Mouse (Mus musculus) brain, embryonic 14.5 days (tissue): Measurements from ENCODE around the gene Lmbr1l. TPM values are rescaled to one million over a fixed set of nuclear protein-coding genes. Genes with fewer than 3 reads are reported as not detected.

ENCODE experiments used
- DNase-seq: peaks from one replicate; pipeline ENCODE4 v3.0.0-alpha.2; 2011; ENCODE audit warnings: low read depth
- CTCF ChIP-seq: fragments of 200-500 bp; IDR thresholded peaks from 2 replicates; pipeline ENCODE4 v1.5.1; 2012; ENCODE audit warnings: inconsistent platforms, mild to moderate bottlenecking, moderate library complexity, borderline replicate concordance; ENCODE audit not compliant: insufficient read depth, insufficient read length; ENCODE audit errors: extremely low read depth
- POLR2A ChIP-seq: fragments of 200-500 bp; IDR thresholded peaks from 2 replicates; pipeline ENCODE4 v1.6.1; 2012; ENCODE audit warnings: mild to moderate bottlenecking, inconsistent platforms, borderline replicate concordance; ENCODE audit not compliant: poor library complexity, insufficient read depth, insufficient read length, severe bottlenecking; ENCODE audit errors: extremely low read depth
- polyA plus RNA-seq: library from polyadenylated mRNA; depleted of rRNA; stranded (reverse); fragments of >200 nt; gene quantifications from 2 replicates; pipeline ENCODE4 v1.2.3, GENCODE M21; 2012; rRNA removed

Gene Lmbr1l
- 106 and 176 TPM in 2 replicates for polyA plus RNA-seq

DNA sequence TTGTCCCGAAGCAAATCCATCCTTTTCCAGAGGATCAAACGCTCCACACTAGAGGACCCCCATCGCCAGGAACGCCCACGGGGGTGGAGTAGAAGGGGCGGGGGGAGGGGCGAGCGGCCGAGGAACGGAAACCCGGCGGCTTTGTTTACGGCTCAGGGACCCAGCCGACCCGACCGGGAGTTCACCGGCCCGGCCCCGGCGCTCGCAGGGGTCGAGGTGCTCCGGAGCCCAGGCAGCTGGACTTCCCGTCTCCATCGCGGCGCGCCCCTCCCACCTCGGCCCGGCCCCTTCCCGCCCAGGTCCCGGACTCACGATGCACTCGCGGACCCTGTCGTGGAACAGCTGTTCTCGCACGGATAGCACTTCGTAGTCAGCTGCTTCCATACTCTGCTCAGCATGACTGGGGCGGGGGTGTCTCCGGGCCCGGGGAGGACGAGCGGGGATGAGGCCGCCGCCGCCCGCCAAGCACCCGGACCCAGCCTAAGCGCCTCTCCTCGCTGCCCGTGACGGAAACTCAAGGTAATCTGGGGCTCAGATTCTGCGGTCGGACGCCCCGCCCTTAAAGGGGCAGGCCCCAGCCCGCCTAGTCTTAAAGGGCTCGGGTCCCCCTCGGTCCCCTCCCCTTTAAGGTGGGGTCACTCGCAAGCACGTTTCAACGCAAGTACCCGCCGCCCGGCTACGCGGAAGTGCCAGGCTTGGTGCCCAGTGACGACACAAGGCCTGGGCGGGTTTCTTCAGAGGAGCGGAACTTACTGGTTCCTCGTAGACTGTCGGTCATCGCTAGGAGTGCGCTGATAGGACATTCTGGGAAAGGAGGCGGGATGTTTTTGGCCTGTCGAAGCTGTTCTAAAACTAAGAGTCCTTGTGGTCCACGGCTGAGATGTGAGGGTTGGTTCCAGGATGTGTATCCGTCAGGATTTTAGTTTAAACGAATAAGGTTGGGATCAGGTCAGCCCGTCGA lies at the start of gene Lmbr1l:
Gene Lmbr1l, minus strand, starts transcription at position 694 of the 961 bp plus-strand sequence.
- peak; percentile 100 for DNase-seq

DNA sequence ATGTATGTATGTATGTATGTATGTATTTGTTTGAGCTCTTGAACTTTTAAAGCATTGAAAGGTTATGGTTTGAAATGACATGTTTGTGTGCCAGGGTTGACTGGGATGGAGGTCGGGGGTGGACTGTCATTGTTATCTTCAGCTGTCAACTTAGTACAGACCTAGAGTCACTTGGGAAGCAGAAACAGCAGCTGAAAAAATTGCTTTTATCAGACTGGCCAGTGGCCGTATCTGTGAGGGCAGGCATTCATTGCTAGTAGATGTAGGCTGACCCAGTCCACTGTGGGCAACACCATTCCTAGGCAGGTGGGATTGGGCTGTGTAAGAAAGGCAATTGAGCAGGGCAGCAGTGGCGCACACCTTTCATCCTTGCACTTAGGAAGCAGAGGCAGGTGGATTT lies 41.5 kb upstream of the Lmbr1l start:
- no peak for DNase-seq
- TF ChIP-seq CTCF, result no peak
- no peak for TF ChIP-seq POLR2A

More for the DNA sequence above, at the start of gene Lmbr1l:
- TF ChIP-seq CTCF (no peak), POLR2A (peak; percentile 49; the same call in 1 of the 2 replicates)

DNA sequence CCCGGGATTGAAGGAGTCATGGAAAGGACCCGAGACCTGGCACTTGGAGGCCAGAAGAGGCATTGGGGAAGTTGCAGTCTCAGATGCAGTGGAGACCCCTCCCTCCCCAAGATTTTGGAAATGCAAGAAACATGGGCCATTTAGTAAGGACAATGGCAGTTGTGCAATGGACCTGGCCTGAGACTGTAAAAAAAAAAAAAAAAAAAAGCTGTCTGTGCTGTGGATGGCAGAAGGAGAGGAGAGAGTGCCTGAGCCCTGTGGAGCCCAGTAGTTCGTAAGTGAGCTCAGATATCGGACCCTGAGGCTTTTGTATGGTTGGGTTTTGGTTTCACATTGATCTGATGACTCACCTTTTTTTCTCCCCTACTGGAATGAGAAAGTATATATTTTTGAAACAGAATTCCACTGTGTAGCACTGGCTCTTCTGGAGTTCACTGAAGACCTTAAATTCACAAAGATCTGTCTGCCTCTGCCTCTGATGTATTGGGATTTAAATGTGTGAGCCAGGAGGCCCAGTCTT lies 40.9 kb upstream of the Lmbr1l start:
- no peak for DNase-seq
- no peak for TF ChIP-seq POLR2A
- no peak for TF ChIP-seq CTCF

DNA sequence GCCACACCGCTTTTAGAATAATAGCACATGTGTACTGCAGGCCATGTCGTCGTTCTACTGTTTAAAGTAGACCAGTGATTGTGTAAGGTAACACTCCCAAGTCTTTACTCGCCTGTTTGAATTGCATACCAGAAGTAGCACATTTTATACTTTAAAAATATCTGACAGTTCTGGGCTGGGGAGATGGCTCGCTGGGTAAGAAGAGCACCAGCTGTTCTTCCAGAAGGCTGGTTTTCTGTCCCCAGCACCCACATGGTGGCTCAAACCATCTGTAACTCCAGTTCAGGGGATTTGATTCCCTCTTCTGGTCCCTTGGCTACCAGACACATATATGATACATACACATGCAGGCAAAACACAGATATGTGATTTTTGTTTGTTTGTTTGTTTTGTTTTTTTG lies 39.4 kb upstream of the Lmbr1l start:
- no peak for TF ChIP-seq POLR2A
- TF ChIP-seq CTCF, result no peak
- no peak for DNase-seq

DNA sequence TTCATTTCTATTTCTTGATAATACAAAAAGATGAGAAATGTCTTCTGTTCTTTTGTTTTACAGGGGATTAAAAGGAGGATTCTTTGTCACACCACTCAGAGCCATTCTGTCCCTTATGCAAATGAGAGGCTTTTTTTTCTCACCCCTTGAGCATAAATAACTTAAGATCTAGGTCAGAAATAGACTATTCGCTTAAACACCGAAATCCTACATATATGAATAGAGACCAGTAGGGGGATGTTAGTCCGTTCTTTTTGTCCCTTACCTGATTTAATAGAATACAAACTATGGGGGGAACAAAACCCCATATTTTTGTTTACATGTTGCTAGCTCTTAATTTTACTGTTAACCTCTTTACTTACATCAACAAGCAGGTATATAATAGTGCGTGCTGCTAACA lies 38.0 kb upstream of the Lmbr1l start:
- TF ChIP-seq POLR2A (no peak), CTCF (no peak)
- DNase-seq, result peak; percentile 61

DNA sequence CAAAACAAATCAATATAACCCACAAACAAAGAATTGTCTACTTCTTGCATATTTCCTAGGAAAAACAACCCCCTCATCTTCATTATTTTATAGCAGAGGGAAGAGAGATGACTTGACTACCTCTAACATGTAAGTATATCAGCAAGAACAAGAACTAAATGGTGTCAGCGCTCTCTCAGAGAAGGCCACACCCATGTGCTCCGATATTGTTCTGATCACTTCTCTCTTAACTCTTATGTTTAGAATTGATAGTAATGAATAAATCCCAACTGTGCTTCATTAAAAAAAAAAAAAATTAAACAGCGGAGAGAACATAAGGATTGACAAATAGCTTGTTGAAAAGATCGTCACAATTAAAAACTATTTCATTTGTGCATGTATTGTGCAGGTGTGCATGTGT lies 37.3 kb upstream of the Lmbr1l start:
- TF ChIP-seq POLR2A (no peak), CTCF (no peak)
- peak; percentile 78 for DNase-seq

DNA sequence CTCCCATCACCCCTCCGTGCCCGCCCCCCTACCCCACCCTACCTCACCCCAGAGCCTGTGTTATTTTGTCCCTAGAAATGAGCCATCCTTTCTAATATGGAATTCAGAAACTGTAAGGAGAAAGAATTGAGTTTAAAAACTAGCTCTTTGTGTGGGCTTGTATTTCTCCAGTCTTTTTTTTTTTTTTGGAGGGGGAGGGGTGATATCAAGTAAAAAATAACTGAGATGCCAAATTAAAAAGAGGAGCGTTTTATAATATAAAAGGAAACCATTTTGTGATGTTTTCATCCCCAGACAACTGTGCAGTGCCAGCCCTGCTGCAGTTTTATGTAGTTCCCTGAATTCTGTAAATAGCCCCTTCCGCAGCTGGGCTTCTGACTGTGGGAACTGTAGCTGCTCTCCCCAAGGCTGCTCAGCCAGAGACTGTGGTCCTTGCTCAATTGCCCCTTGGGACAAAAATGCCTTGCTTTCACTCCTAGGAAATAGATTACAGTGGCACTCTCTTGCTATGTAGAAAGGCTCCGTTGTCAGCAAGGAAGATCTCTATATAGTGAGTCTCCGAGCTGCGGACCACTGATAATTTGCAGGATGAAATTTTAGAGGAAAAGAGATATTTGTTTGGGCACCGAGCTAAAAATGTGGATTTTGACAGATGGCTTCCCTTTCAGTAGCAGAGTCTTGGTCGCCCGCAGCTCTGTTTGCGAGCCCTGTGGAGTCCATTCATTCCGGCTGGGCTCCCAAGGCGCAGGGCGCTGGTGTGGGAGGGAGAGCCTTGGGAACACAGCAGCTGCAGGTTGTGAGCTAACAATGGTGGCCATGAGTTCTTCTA lies 36.6 kb upstream of the Lmbr1l start:
- DNase-seq, result peak; percentile 90
- TF ChIP-seq POLR2A (peak; percentile 15; the same call in 1 of the 2 replicates), CTCF (no peak)

DNA sequence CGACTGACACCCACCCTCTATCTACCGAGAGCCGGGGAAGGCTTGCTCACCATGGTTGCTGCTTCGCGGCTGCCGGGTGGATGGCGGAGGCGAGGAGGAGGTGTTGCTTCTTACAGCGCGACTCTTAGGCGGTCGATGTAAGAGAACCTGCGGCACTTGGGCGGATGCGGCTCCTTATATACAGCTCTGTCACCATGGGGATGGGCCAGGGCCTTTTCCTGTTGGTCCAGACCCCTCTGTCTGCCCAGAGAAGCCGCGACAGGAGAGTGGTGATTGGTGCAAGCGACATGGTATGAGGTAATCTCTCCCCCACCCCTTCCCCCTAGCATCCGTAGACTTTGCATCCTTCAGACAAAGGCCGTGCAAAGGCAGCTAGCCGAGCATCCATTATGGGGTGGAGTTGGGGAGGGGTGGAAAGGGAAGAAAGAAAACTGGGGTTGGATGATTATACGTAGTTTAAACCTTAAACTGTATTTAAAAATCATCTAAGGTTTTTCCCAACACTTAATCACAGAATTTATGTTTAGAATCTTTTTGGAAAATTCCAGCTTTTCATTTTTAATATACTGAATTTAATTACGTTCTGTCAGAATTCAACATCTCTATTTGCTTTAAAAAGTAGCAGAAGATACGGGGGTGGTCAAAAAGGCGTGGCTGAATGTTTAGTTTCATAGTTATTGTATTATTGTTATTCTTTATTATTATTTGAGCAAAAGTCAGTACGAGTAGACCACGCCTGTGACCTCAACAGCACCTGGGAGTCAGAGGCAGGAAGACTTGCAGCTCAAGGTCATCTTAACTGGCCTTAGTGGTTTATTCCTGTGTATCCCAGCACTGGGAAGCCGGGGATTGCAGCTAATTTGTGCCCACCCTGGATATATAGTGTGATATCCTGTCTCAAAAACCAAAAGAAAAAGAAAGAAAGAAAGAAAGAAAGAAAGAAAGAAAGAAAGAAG lies 35.6 kb upstream of the Lmbr1l start, which contains the start of the genes Gm49450 and Tuba1a:
Gene Gm49450, minus strand, starts transcription at position 151 of the 956 bp plus-strand sequence.
Gene Tuba1a, minus strand, starts transcription at position 303 of the 956 bp plus-strand sequence.
- TF ChIP-seq POLR2A (peak; percentile 96; the same call in 1 of the 2 replicates), CTCF (no peak)
- DNase-seq, result peak; percentile 100

DNA sequence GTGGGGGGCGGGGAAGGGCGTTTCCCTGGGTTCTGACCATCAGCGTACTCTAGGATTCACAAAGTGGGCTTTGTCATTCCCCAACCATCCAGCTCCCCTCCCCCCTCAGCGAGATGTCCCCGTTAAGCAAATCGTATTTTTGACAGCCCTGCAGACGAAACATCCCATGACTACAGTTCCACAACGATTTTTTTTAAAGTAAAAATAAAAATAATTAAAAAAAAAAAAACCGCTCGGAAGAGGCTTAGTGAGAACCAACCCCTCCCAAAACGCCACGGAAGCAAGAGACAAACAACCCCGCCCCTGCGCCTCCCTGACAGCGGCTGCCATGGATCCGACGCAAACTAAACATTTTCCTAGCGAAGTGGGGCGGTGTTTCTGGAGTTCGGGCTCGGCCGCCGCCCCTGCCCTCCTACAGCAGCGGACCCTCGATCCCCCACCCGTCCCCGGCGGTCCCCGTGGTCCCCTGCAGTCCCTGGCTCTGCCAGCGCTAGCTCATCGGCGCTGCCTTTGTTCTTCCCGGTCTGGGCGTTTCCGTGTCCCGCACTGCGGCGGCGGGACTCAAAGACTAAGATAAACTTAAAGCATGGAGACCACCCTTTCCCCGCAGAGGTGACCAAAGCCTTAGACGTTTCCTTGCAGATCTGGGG lies 34.8 kb upstream of the Lmbr1l start:
- DNase-seq, result peak; percentile 88
- TF ChIP-seq POLR2A, result no peak
- peak; percentile 36; the same call in 1 of the 2 replicates for TF ChIP-seq CTCF
